Mouse (Mus musculus) CH12.LX (cell line): ENCODE measurements around the gene Nhp2. TPM values are rescaled to one million over a fixed set of nuclear protein-coding genes. Genes with fewer than 3 reads are reported as not detected.

Experiments
- DNase-seq: peaks from one replicate; pipeline ENCODE4 v3.0.0-alpha.2; 2013; ENCODE audit errors: extremely low read depth
- H3K27ac ChIP-seq: 2 replicates; pipeline ENCODE4 v1.5.1; 2012; ENCODE audit warnings: low read depth, mild to moderate bottlenecking, control low read depth, moderate library complexity; ENCODE audit not compliant: insufficient read depth
- H3K27me3 ChIP-seq: replicated peaks from 2 replicates; pipeline ENCODE3; 2012; ENCODE audit warnings: inconsistent platforms
- H3K36me3 ChIP-seq, 2 experiments: replicated peaks in 1 of 2; 2 replicates each; pipeline versions ENCODE3 to v1.6.1; 2012; ENCODE audit warnings: inconsistent platforms in 1 of 2, low read length in 1 of 2, mild to moderate bottlenecking in 1 of 2, mixed read lengths in 1 of 2, moderate library complexity in 1 of 2; ENCODE audit not compliant: control insufficient read depth in 1 of 2, insufficient read depth in 1 of 2
- H3K4me1 ChIP-seq, 2 experiments: 2 replicates each; pipeline ENCODE4 v1.6.1; 2012; ENCODE audit warnings: inconsistent platforms in 1 of 2, moderate library complexity in 1 of 2; ENCODE audit not compliant: insufficient read depth in 2 of 2, control insufficient read depth in 1 of 2
- H3K4me2 ChIP-seq: 2 replicates; pipeline ENCODE4 v1.6.1; 2012; ENCODE audit warnings: low read depth, mild to moderate bottlenecking, control low read depth; ENCODE audit not compliant: poor library complexity, insufficient read depth, severe bottlenecking
- H3K4me3 ChIP-seq, 3 experiments: fragments of 150-350 bp in 1 of 3; sonication (generic) in 1 of 3; replicated peaks in 1 of 3; 2 replicates each; pipeline versions ENCODE3 to v1.5.1; 2011 to 2012; ENCODE audit warnings: low read depth in 2 of 3, low read length in 2 of 3, mild to moderate bottlenecking in 2 of 3, moderate library complexity in 2 of 3, control low read depth in 1 of 3, improper control_type of control experiment in 1 of 3, inconsistent platforms in 1 of 3, mixed read lengths in 1 of 3; ENCODE audit not compliant: poor library complexity in 1 of 3
- H3K79me2 ChIP-seq: replicated peaks from 2 replicates; pipeline ENCODE4 v1.6.1; 2012; ENCODE audit warnings: mild to moderate bottlenecking, moderate library complexity; ENCODE audit not compliant: control insufficient read depth, poor library complexity, insufficient read depth, severe bottlenecking; ENCODE audit errors: extremely low read depth
- H3K9ac ChIP-seq: 2 replicates; pipeline ENCODE4 v1.6.1; 2012; ENCODE audit warnings: low read depth, mild to moderate bottlenecking, control low read depth, moderate library complexity; ENCODE audit not compliant: insufficient read depth
- H3K9me3 ChIP-seq: replicated peaks from 2 replicates; pipeline ENCODE3; 2012; ENCODE audit warnings: low read length, inconsistent platforms, mixed read lengths
- BHLHE40 ChIP-seq: IDR thresholded peaks from 2 replicates; pipeline ENCODE4 v1.6.1; 2011; ENCODE audit warnings: mild to moderate bottlenecking, low read depth, low read length, improper control_type of control experiment
- CHD2 ChIP-seq: IDR thresholded peaks from 2 replicates; pipeline ENCODE4 v1.6.1; 2011; ENCODE audit warnings: low read length, improper control_type of control experiment
- CTCF ChIP-seq, 2 experiments: IDR thresholded peaks in 1 of 2; conservative IDR thresholded peaks in 1 of 2; 2 replicates each; pipeline ENCODE4 v1.5.1; 2011 to 2012; ENCODE audit warnings: low read depth in 2 of 2, low read length in 2 of 2, improper control_type of control experiment in 1 of 2, inconsistent platforms in 1 of 2, mild to moderate bottlenecking in 1 of 2, moderate library complexity in 1 of 2
- ELF1 ChIP-seq: IDR thresholded peaks from 2 replicates; pipeline ENCODE4 v1.6.1; 2014; ENCODE audit warnings: low read depth, mild to moderate bottlenecking, inconsistent platforms, low read length, improper control_type of control experiment
- EP300 ChIP-seq: IDR thresholded peaks from 2 replicates; pipeline ENCODE4 v1.6.1; 2011; ENCODE audit warnings: low read length, improper control_type of control experiment
- GABPA ChIP-seq: IDR thresholded peaks from 2 replicates; pipeline ENCODE4 v1.6.1; 2012; ENCODE audit warnings: low read depth, low read length, improper control_type of control experiment, inconsistent platforms; ENCODE audit not compliant: insufficient replicate concordance
- HCFC1 ChIP-seq: IDR thresholded peaks from 2 replicates; pipeline ENCODE4 v1.6.1; 2012; ENCODE audit warnings: low read depth, mild to moderate bottlenecking, inconsistent platforms, low read length, improper control_type of control experiment
- IRF4 ChIP-seq: IDR thresholded peaks from 2 replicates; pipeline ENCODE4 v1.6.1; 2014; ENCODE audit warnings: low read depth, mild to moderate bottlenecking, inconsistent platforms, low read length, improper control_type of control experiment
- MAFK ChIP-seq: IDR thresholded peaks from 2 replicates; pipeline ENCODE4 v1.6.1; 2011; ENCODE audit warnings: low read length, improper control_type of control experiment; ENCODE audit not compliant: insufficient replicate concordance
- MAX ChIP-seq: IDR thresholded peaks from 2 replicates; pipeline ENCODE4 v1.6.1; 2011; ENCODE audit warnings: low read length, improper control_type of control experiment
- MAZ ChIP-seq: IDR thresholded peaks from 2 replicates; pipeline ENCODE4 v1.6.1; 2012; ENCODE audit warnings: low read depth, mild to moderate bottlenecking, inconsistent platforms, low read length, improper control_type of control experiment, moderate library complexity
- MEF2A ChIP-seq: IDR thresholded peaks from 2 replicates; pipeline ENCODE4 v1.6.1; 2014; ENCODE audit warnings: low read depth, mild to moderate bottlenecking, inconsistent platforms, low read length, improper control_type of control experiment, borderline replicate concordance
- MXI1 ChIP-seq: IDR thresholded peaks from 2 replicates; pipeline ENCODE4 v1.6.1; 2011; ENCODE audit warnings: mild to moderate bottlenecking, low read depth, low read length, improper control_type of control experiment
- NELFE ChIP-seq: IDR thresholded peaks from 2 replicates; pipeline ENCODE4 v1.6.1; 2011; ENCODE audit warnings: low read depth, low read length, improper control_type of control experiment
- POLR2A ChIP-seq: IDR thresholded peaks from 2 replicates; pipeline ENCODE4 v1.6.1; 2011; ENCODE audit warnings: low read depth, mild to moderate bottlenecking, improper control_type of control experiment, low read length
- RAD21 ChIP-seq: IDR thresholded peaks from 2 replicates; pipeline ENCODE4 v1.6.1; 2011; ENCODE audit warnings: low read depth, mild to moderate bottlenecking, low read length, improper control_type of control experiment, moderate library complexity
- TBP ChIP-seq: conservative IDR thresholded peaks from 2 replicates; pipeline ENCODE4 v1.6.1; 2011; ENCODE audit warnings: low read depth, low read length, improper control_type of control experiment
- TCF12 ChIP-seq: IDR thresholded peaks from 2 replicates; pipeline ENCODE4 v1.6.1; 2014; ENCODE audit warnings: low read depth, mild to moderate bottlenecking, inconsistent platforms, low read length, improper control_type of control experiment
- UBTF ChIP-seq: IDR thresholded peaks from 2 replicates; pipeline ENCODE4 v1.6.1; 2012; ENCODE audit warnings: low read depth, mild to moderate bottlenecking, inconsistent platforms, low read length, improper control_type of control experiment, moderate library complexity
- ZMIZ1 ChIP-seq: IDR thresholded peaks from 2 replicates; pipeline ENCODE4 v1.6.1; 2012; ENCODE audit warnings: low read depth, mild to moderate bottlenecking, inconsistent platforms, low read length, improper control_type of control experiment
- dilution Hi-C: fragments of 300-500 bp; cut with MboI; formaldehyde crosslinking; loops from 2 replicates; pipeline ENCODE4 v1.14.3; 2020; ENCODE audit warnings: low sequenced_read_pairs; ENCODE audit not compliant: extremely low pct_unique_long_range_greater_than_20kb, extremely low pct_ligation_motif_present
- in situ Hi-C: fragments of 300-500 bp; cut with MboI; formaldehyde crosslinking; loops from 3 replicates; pipeline ENCODE4 v1.14.3; 2019; ENCODE audit warnings: low sequenced_read_pairs, low pct_ligation_motif_present, low pct_unique_long_range_greater_than_20kb, mixed read lengths
- polyA plus RNA-seq: library from polyadenylated mRNA; unstranded; fragments of >175 nt; gene quantifications from 2 replicates; pipeline ENCODE4 v1.2.1, GENCODE M21; 2012; ENCODE audit warnings: low read depth; ENCODE audit not compliant: insufficient read length
- total RNA-seq, 2 experiments: library from RNA; depleted of rRNA; stranded (reverse); fragments of 300-350 nt in 1 of 2; fragments of >200 nt in 1 of 2; gene quantifications; 2 replicates each; pipeline ENCODE4 v1.2.3; 2012 to 2014

The Nhp2 gene
- total and polyA plus RNA-seq, 3 experiments = 489 to 847 (median 722) TPM

DNA sequence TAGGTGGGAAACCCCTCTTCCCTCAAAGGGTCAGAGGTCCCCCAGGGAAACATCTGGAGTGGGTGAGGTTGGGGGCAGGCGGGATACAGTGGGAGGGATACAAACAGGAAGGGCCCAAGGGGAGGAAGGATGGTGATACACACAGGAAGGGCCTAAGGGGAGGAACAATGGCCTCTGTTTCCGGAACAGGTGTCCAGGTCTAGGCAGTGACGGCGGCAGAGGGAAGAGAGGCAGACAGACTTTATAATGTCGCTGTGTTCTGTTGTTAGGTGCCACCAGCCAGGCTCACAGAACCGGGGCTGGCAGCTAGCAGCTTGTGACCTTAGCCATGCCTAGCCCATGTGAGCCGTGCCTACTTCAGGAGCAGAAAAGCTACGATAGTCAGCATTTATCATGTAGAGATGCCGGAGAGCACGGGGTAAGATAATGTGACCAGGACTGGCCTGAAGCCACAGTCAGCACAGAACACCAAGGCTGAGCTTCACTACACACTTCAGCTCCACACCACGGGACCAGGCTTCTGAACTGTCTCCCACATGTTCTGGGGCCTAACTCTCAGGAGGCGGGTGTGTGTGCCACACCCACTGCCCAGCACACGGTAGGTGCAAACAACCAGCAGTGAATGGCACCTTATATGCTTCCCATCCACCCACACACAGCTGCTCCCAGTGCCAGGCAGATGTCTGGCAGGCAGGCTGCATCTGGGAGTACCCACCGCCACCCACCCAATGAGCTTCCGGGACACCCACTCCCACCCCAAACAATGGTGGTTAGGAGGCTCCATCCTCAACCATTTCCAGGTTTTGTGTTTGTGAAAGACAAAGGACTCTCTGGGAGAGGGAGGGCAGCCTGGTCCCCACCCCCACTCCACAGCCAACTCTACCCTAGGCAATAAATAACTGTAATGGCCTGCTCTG, 27.5 kb downstream of the Nhp2 start:
- Histone ChIP-seq H3K27ac (peak overlapping the region; percentile 61), H3K4me2 (peak overlapping the region; percentile 32), H3K9ac (peak overlapping the region; percentile 4; the same call in 1 of the 2 replicates), H3K4me3 (peak overlapping the region; percentile 44 to 55 (median 54)), H3K27me3 (no peaks in the 10 kb centered on the region), H3K36me3 (peaks cover 15 to 42% of the 10 kb centered on the region in 2 experiments), H3K4me1 (peaks cover 49 to 79% of the 10 kb centered on the region in 2 experiments), H3K79me2 (peaks cover 6% of the 10 kb centered on the region; the same call in 1 of the 2 replicates), H3K9me3 (peaks cover 3% of the 10 kb centered on the region)
- dilution Hi-C loops = no loop called here
- TF ChIP-seq CTCF (conservative IDR thresholded peaks at IDR 0.05 in 1 of 2, IDR thresholded peaks at IDR 0.05 in 1 of 2; ENCODE audit: low read depth in 2 of 2, low read length in 2 of 2) = no peak
- peak; percentile 51 for TF ChIP-seq EP300
- TF ChIP-seq TCF12 = peak; percentile 76
- 0 out of 2 replicates have a peak, but pooled peaks have one; percentile 33 for TF ChIP-seq BHLHE40
- peak; percentile 72 for TF ChIP-seq MXI1
- peak; percentile 56; the same call in 1 of the 2 replicates for TF ChIP-seq TBP
- TF ChIP-seq CHD2 = peak; percentile 61; the same call in 1 of the 2 replicates
- TF ChIP-seq MAX = peak; percentile 67
- TF ChIP-seq MEF2A = peak; percentile 20; the same call in 1 of the 2 replicates
- TF ChIP-seq MAZ = 0 out of 2 replicates have a peak, but pooled peaks have one; percentile 77
- peak; percentile 84 for TF ChIP-seq HCFC1
- peak; percentile 60 for TF ChIP-seq POLR2A
- peak; percentile 15; the same call in 1 of the 2 replicates for TF ChIP-seq MAFK
- TF ChIP-seq ELF1 = peak; percentile 85
- no peak for TF ChIP-seq UBTF
- TF ChIP-seq ZMIZ1 = peak; percentile 61; the same call in 1 of the 2 replicates
- TF ChIP-seq NELFE = 0 out of 2 replicates have a peak, but pooled peaks have one; percentile 5
- peak; percentile 33; the same call in 1 of the 2 replicates for TF ChIP-seq IRF4
- no peak for TF ChIP-seq RAD21
- TF ChIP-seq GABPA = no peak
- in situ Hi-C loops = no loop called here
- DNase-seq = peak; percentile 82
